Mouse (Mus musculus): Measurements from ENCODE around the gene Gm45233.

Gm45233 gene

DNA sequence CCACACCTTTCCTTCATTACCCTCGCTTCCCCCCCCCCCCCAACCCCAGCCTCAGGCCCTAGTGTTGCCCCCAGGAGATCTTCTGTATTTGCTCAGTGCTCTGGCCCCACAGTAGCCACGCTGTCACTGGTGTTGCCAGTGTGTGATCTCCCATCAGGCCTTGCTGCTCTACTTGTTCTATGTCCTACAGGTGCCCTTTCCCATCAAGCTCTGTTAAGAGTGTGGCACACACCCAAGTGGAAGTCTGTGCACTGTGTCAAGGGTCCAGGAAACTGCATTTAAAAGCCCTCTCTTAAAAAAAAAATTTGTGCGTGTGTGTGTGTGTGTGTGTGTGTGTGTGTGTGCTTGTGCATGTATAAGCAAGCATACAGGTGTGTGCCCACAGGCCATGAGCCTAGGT lies 4.3 kb downstream of the Gm45233 start:
- no peak for DNase-seq (ENCODE audit: low read depth, low spot score)

GRCm38 (mm10) chr7:43449811-43450210 lies 5.9 kb downstream of the Gm45233 start:
- DNase-seq (ENCODE audit: low read depth, low spot score) = no peak

GRCm38 (mm10) chr7:43451726-43452125 lies 7.8 kb downstream of the Gm45233 start:
- DNase-seq (ENCODE audit: low read depth, low spot score) = no peak

DNA sequence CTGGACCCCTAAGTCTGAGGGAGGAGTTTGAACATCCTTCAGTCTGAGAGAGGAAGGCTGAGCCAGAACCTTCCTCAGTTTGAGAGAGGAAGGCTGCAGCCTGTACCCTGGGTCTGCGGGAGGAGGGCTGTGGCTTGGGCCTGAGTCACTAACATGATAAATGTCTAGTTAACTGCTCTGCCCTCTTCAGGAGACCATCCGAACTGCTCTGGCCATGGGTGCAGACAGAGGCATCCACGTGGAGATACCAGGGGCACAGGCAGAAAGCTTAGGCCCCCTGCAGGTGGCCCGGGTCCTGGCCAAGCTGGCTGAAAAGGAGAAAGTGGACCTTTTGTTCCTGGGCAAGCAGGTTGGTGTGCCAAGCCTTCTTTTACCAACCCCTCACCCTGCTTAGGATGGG lies 8.7 kb downstream of the Gm45233 start:
- peak; percentile 47 for DNase-seq (ENCODE audit: low read depth, low spot score)

- no peak for DNase-seq (ENCODE audit: low read depth, low spot score)
Observed at GRCm38 (mm10) chr7:43453599-43454355, 9.8 kb downstream of the Gm45233 start.

GRCm38 (mm10) chr7:43454371-43454770 lies 10.4 kb downstream of the Gm45233 start:
- no peak for DNase-seq (ENCODE audit: low read depth, low spot score)

DNA sequence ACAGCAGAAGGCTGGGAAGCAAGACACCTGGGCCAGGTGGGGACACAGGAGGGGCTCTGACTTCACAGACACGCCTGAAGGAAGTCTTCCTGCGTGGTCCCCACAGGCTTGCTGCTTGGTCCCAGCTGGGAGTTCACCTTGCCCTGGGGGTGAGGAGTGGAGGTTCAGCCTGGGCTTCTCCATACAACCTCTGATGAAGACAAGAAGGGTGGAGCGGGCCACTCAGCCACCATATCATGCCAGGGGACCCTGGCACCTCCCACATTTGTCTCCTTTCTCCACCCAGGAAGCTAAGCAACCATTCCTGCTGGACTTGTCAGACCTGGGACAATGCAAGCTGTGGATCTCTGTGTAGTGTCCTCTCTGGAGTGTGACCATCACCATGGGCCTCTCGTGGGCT lies 18.9 kb downstream of the Gm45233 start, which contains the start of gene Vsig10l:
TSS of gene Vsig10l (plus strand) at position 301 of the 400 bp plus-strand sequence.
- DNase-seq (ENCODE audit: low read depth, low spot score) = no peak

GRCm38 (mm10) chr7:43463976-43464375 lies 20.0 kb downstream of the Gm45233 start:
- no peak for DNase-seq (ENCODE audit: low read depth, low spot score)

- peak; percentile 47 for DNase-seq (ENCODE audit: low read depth, low spot score)
Observed at GRCm38 (mm10) chr7:43464864-43465343, 21.0 kb downstream of the Gm45233 start.

DNA sequence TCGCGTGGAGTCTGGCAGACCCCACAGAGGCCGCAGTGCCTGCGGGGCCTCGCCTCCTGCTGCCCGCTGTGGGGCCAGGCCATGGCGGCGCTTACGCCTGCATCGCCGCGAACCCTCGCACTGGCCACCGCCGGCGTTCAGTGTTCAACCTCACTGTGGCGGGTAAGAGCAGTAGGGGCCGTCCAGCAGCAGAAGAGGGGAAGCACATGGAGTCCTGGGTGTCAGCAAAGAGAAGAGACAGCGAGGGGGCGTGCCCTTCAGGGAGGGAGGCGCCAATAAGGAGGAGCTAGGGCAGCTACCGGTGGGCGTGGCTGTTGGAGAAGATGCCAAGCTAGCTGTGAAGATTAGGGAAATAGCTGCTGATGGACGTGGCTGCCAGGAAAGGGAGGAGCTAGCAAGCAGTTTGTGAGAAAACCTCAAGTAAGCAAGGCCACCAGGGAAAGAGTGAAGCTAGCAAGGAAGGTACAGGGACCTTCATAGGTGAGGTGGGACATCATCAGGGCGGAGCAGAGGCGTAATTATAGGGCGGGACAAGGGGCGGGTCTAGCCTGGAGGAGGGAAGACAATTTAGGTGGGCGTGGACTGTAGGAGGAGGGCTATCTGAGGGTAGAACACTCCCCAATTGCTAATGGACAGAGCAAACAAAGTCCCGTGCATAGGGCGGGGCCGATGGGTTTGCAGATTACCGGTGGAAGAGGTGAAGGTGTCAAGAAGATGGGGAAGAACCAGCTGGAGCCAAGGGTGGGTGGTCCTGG lies 21.6 kb downstream of the Gm45233 start:
- DNase-seq (ENCODE audit: low read depth, low spot score) = peak; percentile 95

- DNase-seq (ENCODE audit: low read depth, low spot score) = peak; percentile 94
Observed at GRCm38 (mm10) chr7:43466099-43466694, 22.3 kb downstream of the Gm45233 start.

DNA sequence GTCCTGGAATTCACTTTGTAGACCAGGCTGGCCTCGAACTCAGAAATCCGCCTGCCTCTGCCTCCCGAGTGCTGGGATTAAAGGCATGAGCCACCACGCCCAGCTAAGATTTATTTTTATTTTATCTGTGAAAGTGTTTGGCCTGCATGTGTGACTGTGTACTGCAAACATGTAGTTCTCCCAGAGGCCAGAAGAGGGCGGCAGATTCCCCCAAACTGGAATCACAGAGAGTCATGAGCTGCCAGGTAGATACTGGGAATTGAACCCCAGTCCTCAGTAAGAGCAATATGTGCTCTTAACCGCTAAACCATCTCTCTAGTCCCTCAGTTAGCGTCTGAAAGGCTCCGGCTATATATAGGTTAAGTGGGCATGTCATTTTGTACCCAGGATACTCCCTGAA lies 26.4 kb downstream of the Gm45233 start:
- DNase-seq (ENCODE audit: low read depth, low spot score) = peak; percentile 78

DNA sequence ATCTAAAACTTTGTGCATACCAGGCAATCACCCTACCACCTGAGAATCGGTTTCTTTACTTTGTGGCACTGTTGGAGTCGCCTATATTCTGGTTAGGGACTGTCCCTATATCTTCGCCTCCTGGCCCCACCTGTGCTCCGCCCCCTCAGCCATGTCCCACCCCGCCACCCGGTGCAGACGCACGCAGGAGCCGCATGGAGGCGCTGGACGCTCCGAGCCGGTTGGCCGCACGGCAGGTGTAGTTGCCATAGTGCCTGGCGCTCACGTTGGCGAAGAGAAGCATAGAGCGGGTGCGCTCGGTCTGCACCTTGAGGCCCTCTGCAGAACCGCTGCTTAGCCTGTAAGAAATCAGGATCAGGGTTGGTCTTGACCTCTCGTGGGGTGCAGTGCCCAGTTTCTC lies 31.8 kb downstream of the Gm45233 start:
- peak; percentile 81 for DNase-seq (ENCODE audit: low read depth, low spot score)

GRCm38 (mm10) chr7:43476376-43476775 lies 32.4 kb downstream of the Gm45233 start:
- DNase-seq (ENCODE audit: low read depth, low spot score) = no peak

- DNase-seq (ENCODE audit: low read depth, low spot score) = peak; percentile 70
Observed at GRCm38 (mm10) chr7:43481191-43481590, 37.3 kb downstream of the Gm45233 start.

DNA sequence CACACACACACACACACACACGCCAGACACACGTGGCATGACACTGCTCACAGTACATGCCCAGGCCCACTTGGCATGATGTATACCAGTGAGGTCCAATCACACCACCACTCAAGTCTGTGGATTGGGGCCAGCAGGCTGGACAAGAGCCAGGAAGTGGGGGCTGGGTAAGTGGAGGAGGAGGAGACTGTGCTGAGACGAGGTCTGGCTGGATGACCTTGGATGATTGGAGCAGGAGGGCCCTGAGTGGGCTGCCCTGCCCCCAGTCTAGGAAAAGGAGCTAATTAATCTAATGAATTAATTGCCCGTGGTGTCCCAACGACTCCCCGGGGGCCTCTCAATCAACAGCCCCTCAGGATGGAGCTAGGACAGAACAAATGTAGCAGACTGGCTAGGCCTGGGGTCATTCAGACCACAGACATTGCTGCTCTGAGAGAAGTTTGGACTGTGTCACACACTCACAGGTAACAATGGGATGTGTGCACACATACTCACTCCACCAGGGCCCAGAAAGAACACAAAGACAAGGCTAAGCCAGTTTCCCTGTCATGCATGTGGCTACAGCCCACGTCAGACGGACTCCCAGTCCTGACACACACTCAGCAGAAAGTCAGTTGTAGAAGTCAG lies 38.3 kb downstream of the Gm45233 start:
- DNase-seq (ENCODE audit: low read depth, low spot score) = no peak

GRCm38 (mm10) chr7:43483236-43483635 lies 39.3 kb downstream of the Gm45233 start:
- DNase-seq (ENCODE audit: low read depth, low spot score) = no peak

GRCm38 (mm10) chr7:43488646-43489045 lies 44.7 kb downstream of the Gm45233 start:
- DNase-seq (ENCODE audit: low read depth, low spot score) = no peak

DNA sequence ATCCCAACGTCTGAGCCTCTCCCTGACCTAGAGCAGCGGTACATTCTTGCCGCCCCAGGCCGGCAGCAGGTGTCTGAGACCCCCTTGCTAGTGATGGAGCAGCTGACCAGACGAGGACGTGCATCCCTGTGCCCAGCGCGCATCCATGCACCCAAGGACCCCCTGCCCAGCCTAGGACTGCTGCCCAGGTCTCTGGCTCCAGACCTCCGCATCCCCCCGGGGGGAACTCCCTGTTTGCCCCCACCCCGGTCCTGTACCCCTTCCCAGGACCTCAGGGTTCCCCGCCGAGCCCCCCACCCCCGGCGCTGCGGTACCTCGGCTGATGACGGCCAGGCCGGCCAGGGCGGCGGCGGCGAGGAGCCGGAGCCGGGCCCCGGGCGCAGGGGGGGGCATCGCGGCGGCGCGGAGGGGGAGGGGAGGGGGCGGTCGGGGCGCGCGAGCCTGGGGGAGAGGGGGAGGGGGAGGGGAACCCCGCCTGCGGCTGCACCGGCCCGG lies 45.8 kb downstream of the Gm45233 start, which contains the start of gene Iglon5:
TSS of gene Iglon5 (minus strand) at position 445 of the 495 bp plus-strand sequence.
- DNase-seq (ENCODE audit: low read depth, low spot score) = no peak

GRCm38 (mm10) chr7:43490182-43490584 lies 46.3 kb downstream of the Gm45233 start:
- no peak for DNase-seq (ENCODE audit: low read depth, low spot score)

DNA sequence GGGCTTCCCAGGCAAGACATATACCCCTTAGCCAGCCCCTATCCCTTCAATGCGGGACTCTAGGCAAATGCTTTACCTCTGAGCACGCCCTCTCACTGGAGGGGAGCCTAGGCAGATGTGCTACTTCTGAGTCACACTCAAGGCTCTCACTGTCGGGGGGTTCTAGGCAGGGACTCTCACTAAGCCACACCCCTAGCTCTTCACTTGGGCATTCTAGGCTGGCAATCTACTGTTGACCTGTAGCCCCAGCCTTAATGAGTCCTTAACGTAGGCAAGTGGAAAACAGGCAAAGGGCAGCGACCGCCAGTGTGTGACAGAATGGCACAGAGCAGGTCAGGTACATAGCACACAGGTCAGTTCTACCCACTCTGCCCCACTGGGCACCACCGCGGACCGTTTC lies 46.9 kb downstream of the Gm45233 start:
- DNase-seq (ENCODE audit: low read depth, low spot score) = no peak

Measured in CD4-positive, CD25-positive, alpha-beta regulatory T cell, adult 2 months (primary cell).